Mouse (Mus musculus) layer of hippocampus, adult 11-12 months (tissue): ENCODE results near the gene Macrod1.
A peak's percentile ranks its signal among the peaks of the same experiment; 100 is the strongest.
"Not testable (repeated sequence)": the region's sequence is repeated elsewhere in the genome, so short reads cannot be mapped to it uniquely, and the experiment has no call there.

Experiments used
- DNase-seq: peaks from one replicate; pipeline ENCODE4 v3.0.0; 2022; ENCODE audit warnings: low spot score

Gene Macrod1

GRCm38 (mm10) chr19:7057126-7057721 lies 614 bp downstream of the Macrod1 start:
- peak; percentile 62 for DNase-seq

DNA sequence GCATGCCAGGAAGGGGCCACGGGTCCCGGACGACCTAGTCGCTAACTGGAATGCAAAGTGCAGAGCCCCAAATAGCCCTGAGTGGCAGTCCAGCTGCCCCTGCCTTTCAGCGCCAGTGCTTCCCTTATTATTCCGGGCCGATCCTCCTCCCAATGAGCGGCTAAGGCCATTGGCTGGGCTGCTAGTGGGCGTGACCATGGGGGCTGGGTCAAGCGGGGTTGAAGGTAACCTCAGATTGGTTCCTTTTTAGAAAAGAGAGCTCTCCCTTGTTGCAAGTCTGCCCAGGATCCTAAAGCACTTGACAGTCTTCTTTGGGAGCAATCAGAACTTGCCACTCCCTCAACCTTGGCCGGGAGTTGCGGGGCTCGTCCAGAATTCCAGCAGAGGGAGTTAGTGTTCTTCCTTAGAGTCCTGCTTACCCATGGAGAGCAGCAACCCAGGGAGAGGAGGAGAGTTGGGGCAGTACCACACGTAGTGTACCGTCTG lies 1.2 kb downstream of the Macrod1 start:
- peak; percentile 77 for DNase-seq

- no peak for DNase-seq
Observed at GRCm38 (mm10) chr19:7058541-7058940, 1.9 kb downstream of the Macrod1 start.

DNA sequence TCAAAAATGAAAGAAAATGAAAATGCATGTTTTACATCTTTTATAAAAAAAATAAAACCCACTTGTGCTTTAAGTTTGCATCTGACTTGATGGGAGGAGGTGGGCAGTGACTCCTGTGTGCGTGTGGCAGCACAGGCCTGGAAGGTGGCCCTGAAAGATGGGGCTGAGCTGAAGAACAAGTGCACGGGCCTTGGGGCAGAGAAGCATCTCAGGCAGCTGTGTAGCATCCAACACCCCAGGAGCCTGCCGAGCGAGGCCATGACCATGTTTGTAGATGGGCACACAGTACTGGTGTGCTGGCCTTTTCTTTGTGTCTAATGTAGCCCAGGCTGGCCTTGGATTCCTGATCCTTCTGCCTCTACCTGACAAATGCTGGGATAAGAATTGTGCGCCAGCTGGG lies 5.5 kb downstream of the Macrod1 start:
- no peak for DNase-seq

DNA sequence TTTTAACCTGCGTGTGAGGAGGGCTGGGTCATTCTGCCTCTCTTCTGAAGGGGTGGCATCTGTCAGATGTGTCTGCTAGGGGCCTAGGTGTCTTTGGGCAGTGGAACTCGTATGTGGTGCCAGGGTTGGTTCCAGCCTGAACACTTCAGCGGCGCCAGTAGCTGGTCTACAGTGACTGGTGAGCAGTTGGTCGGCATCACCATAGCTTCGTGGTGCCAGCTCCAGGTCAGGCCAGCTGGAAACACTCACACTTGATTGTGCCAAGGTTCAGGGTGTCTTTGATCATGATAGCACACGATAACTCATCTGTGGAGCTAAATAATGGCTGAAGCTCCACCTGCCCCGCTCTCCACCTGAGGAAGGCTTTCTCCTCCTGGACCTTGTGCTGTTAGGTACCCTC lies 6.3 kb downstream of the Macrod1 start:
- no peak for DNase-seq

DNA sequence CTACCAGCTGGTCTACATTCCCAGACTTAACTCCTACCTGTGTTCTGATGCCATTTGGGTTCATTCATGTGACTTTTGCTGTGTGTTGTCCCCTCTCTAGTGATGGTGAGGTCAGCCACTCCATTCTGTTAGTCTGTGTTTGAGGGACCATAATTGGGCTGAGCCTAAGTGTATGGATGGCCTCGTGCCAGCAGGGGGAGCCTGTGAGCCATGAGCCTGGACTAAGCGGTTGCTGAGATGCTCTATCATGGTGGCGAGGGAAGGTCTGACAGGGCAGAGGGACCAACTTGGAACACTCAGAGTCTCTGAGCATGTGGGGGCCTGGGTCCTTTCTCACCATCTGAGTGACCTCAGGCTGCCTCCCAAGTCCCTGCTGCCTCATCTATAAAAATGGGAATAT lies 8.0 kb downstream of the Macrod1 start:
- DNase-seq = peak; percentile 84

- no peak for DNase-seq
Observed at GRCm38 (mm10) chr19:7066034-7066827, 9.6 kb downstream of the Macrod1 start.

DNA sequence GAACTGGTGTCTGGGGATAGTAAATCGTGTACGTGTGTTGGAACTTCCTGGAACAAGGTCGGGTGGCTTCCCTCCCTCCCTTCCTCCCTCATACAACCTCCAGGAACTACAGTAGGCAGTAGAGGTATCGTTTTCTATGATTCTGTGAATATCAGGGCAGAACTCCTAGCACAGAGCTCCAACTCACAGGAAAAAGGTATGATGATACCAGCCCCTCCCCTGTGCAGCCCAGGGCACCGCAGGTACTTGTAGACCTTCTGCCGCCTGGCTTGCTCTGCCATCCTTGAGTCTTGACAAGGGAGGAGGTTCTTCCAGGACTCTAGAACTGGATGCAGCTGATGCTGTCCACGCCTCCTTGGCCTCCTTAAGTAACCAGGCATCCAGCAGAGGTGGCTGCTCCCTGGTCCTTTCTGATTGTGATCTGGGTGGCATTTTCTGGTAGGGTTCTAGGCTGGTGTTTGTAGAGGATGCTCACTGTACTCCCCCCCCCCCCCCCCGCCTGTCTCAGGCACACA lies 10.3 kb downstream of the Macrod1 start:
- DNase-seq = no peak

- DNase-seq = no peak
Observed at GRCm38 (mm10) chr19:7067344-7068050, 10.9 kb downstream of the Macrod1 start.

- peak; percentile 82 for DNase-seq
Observed at GRCm38 (mm10) chr19:7068136-7068535, 11.5 kb downstream of the Macrod1 start.

GRCm38 (mm10) chr19:7068661-7069531 lies 12.3 kb downstream of the Macrod1 start:
- DNase-seq = no peak

- DNase-seq = no peak
Observed at GRCm38 (mm10) chr19:7069781-7070763, 13.5 kb downstream of the Macrod1 start.

DNA sequence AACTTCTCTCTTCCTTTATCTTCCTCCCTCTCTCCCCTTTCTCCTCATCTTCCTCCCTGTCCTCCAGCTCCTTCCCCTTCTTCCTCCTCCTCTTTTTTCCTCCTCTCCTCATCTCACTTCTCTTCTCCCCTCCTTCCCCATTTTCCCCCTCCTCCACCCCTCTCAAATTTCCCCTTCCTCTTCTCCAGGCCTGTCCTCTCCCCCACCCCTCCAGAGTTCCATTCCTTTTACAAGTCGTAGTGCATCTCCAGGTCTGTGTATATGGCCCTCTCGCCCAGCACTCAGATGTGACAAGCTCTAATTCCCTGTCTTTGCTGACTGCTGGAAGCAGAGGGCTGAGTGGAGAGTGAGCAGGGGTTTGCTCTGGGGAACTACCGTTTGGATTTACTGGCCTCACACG lies 14.2 kb downstream of the Macrod1 start:
- DNase-seq = no peak

- DNase-seq = no peak
Observed at GRCm38 (mm10) chr19:7072221-7072620, 15.6 kb downstream of the Macrod1 start.

DNA sequence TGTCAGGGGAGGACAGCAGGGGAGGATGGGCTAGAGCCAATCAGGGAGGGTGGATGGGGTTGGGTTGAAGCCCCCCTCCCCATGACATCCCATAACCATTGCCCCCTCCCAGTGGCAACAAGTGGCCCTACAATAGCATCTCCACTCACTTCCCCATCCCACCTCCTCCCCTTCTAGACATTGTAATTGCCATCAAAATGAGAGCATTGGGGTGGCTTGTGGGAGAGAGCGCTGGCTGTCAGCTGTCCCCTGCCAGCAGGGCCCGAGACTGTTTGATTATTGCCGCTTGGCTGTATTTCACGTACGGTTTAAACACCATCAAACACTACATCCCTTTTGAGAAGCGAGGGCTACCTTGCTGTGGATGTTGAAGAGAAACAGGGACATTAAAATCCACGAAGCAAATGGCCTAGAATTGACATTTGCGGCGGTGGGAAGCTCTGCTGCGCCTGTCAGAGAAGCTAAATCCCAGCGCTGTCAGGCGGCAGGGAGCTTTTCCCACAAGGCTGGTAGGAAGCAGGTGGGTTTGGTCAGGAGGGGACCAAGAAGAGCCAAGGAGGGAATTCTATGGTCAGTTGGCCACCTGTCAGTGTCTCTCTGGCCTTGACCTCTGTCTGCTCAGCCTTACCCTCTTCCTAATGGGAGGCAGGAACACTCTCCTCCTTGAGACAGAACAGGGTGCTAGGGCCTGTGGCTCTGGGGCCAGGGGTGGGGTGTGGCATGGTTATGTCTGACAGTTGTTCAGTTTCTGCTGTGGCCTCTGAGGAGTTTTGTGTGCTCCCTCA lies 17.6 kb downstream of the Macrod1 start:
- DNase-seq = no peak

GRCm38 (mm10) chr19:7075336-7075735 lies 18.7 kb downstream of the Macrod1 start:
- not testable (repeated sequence) for DNase-seq

DNA sequence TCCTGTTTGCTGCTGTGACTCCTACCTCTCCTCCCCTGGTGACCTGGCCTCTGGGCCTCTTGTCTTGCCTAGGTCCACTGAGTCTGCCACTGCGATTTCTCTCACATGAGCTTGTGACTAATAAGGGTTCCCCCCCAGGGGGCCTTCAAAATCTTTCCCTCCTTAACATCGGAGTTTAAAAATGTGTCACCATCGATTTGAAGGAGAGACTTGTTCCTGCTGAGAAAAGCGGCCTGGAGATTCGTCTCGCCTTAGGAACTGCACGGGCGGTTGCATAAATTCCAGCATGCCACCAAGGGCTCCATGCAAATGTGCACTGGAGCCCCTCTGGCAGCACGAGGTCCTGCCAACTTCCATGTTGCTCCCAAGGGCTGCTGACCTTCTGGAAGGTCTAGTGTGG lies 21.1 kb downstream of the Macrod1 start:
- DNase-seq = no peak

DNA sequence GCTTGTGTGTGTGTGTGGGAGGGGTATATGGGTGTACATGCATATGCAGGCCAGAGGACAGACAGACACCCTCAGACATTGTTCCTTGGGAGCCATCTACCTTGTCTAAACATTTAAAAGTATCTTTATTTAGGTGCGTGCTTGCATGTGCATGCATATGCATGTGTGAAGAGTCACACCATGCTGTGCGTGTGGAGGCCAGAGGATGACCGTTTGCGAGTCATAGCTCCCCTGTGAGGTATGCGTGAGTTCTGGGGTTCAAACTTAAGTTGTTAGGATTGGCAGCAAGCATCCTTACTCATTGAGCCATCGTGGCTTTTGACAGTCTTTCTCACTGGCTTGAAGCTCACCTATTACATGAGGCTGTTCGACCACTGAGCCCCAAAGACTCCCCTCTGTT lies 21.7 kb downstream of the Macrod1 start:
- no peak for DNase-seq

- DNase-seq = no peak
Observed at GRCm38 (mm10) chr19:7081516-7082266, 25.1 kb downstream of the Macrod1 start.
